Mouse (Mus musculus): ENCODE measurements at regions not wholly inside any gene's neighbourhood (a gene's known extent, or its start where the extent isn't known, plus 50 kb on each side); places are given as distances from the start of the nearest gene placed in this dataset.

DNA sequence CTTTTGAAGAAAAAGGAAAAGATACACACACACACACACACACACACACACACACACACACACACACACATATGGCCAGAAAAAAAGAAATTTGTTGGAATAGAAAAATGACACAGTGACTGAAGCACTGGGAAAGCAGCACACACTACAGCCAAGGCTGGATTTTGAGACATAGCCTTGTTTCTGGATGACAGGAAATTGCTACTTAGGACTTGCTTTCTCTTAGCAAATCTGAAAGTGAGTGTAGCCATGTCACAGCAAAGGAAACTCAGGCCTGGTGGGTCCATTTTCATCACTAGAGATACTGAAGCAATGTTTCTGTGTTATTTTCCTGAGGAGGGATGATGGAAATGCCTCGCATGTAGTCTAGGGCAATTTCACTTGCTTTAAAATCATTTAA is 271.3 kb upstream of the Gpc5 start:
- no peak for TF ChIP-seq POLR2A (IDR thresholded peaks at IDR 0.05; ENCODE audit: insufficient read depth, low read depth, low read length)
- no peak for TF ChIP-seq CTCF (IDR thresholded peaks at IDR 0.05)

All from heart, adult 2 months (tissue).